Mouse (Mus musculus): Measurements from ENCODE around the gene Ltbp2. TPM values are rescaled to one million over a fixed set of nuclear protein-coding genes. Genes with fewer than 3 reads are reported as not detected.

The Ltbp2 gene
- total RNA-seq, 2 experiments from 2014 or later, result 0.26 to 0.71 TPM

DNA sequence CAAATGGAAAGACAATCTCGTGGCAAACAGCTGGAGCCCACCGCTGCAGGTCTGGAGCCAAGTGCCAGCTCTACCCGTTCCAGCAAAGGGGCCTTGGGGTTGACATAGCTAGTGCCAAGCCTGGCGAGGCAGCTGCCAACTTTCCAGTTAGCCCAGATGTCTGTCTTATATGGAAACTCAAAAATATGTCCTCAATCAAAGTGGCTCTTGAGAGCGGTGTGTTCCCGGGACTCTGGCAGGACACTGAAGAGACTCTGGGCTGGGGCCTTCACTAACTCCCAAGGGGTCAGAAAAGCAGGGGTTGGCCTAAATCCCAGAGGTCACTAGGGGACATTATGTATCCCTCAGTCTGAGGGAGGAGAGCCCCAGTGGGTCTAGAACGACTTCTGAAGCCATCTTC, 52.7 kb downstream of the Ltbp2 start:
- Histone ChIP-seq H3K4me3 (no peak overlapping the region), H3K27ac (no peak overlapping the region)
- no peak for TF ChIP-seq CTCF (conservative IDR thresholded peaks at IDR 0.05)
- no peak for DNase-seq (ENCODE audit: low spot score in 2 of 2)

DNA sequence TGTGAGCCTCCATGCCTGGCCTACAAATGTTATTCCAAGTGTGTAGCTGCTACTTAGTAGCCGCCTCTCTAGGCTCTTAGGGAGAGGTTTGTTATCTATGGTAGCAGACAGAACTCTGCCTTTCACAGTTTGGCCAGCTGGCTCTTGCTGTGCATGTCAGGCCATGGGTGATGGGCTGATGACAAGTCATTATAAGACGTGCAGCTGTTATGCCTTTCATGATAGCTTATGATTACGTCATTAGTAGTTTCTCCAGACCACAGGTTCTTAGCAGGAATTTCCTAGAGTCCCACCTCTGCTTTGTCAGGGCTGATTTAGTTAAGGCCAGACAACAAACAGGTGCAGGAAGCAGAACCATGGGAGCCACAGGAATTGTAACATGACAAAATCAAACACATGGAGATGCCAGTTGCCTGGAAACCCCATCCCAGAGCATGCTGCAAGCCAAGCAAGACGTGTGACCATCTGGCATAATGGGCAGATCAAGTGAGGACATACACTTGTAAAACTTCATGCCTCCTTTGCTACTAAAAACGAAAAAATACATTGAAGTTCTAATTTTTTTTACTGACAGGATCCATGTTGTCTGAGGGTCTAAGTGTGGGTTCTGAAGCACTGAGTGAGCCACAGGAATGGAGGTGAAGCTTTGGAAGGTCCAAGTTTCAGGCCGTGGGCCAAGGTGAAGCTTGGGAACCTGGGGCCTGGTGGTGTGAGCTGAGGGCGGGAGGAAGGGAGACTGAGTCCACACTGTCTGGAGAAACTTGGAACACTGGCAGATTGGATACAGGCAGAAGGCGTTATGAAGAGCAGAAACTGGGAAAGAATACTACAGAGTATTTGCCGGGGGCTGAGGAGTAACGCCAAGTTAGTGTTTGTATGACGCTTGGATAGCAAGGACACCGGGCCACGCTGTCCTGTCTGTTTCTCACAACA, 56.8 kb downstream of the Ltbp2 start:
- DNase-seq (ENCODE audit: low spot score in 2 of 2), result peak; percentile 59 to 73
- Histone ChIP-seq H3K27ac (0 out of 2 replicates have a peak overlapping the region, but pooled peaks have one; percentile 23), H3K4me3 (no peak overlapping the region)
- no peak for TF ChIP-seq CTCF (conservative IDR thresholded peaks at IDR 0.05)

- Histone ChIP-seq H3K27ac (no peak overlapping the region), H3K4me3 (no peak overlapping the region)
- TF ChIP-seq CTCF (conservative IDR thresholded peaks at IDR 0.05), result peak; percentile 51
- DNase-seq (ENCODE audit: low spot score in 2 of 2), result no peak
Observed at GRCm38 (mm10) chr12:84818496-84818895, 57.8 kb downstream of the Ltbp2 start.

GRCm38 (mm10) chr12:84814663-84815325, 61.5 kb downstream of the Ltbp2 start:
- no peak overlapping the region for H3K27ac ChIP-seq
- H3K4me3 ChIP-seq, result no peak overlapping the region
- no peak for TF ChIP-seq CTCF (conservative IDR thresholded peaks at IDR 0.05)

DNA sequence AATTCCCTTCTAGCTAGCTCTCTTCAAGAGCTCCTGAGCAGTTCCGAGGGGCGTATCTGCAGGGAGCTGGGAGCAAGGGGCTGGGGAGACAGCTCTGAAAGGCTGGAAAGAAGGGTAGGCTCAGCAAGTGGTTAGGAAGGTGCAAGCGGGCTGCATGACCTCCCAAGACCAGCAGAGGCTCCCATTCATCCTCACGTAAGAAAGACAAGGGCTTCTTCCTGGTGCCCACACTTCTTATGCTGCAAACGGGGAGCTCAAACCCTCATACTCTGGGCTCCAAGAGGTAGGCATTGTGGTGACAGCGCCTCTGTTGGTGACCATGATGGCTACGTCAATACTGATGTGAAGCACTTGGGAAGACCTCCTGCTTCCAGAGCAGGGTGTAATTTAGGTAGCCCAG, 62.6 kb downstream of the Ltbp2 start:
- Histone ChIP-seq H3K27ac (no peak overlapping the region), H3K4me3 (no peak overlapping the region)
- DNase-seq (ENCODE audit: low spot score in 2 of 2), result no peak
- TF ChIP-seq CTCF (conservative IDR thresholded peaks at IDR 0.05), result peak; percentile 36

More at GRCm38 (mm10) chr12:84814663-84815325, 61.5 kb downstream of the Ltbp2 start:
- no peak for DNase-seq (ENCODE audit: low spot score in 2 of 2)

GRCm38 (mm10) chr12:84812004-84812403, 64.3 kb downstream of the Ltbp2 start:
- peak; percentile 61 for TF ChIP-seq CTCF (conservative IDR thresholded peaks at IDR 0.05)
- H3K4me3 ChIP-seq, result no peak overlapping the region
- DNase-seq (ENCODE audit: low spot score in 2 of 2), result no peak
- H3K27ac ChIP-seq, result no peak overlapping the region

GRCm38 (mm10) chr12:84811510-84811909, 64.8 kb downstream of the Ltbp2 start:
- Histone ChIP-seq H3K27ac (no peak overlapping the region), H3K4me3 (no peak overlapping the region)
- TF ChIP-seq CTCF (conservative IDR thresholded peaks at IDR 0.05), result no peak
- no peak for DNase-seq (ENCODE audit: low spot score in 2 of 2)

GRCm38 (mm10) chr12:84810810-84811209, 65.5 kb downstream of the Ltbp2 start:
- no peak for DNase-seq (ENCODE audit: low spot score in 2 of 2)
- no peak for TF ChIP-seq CTCF (conservative IDR thresholded peaks at IDR 0.05)
- Histone ChIP-seq H3K27ac (no peak overlapping the region), H3K4me3 (no peak overlapping the region)

DNA sequence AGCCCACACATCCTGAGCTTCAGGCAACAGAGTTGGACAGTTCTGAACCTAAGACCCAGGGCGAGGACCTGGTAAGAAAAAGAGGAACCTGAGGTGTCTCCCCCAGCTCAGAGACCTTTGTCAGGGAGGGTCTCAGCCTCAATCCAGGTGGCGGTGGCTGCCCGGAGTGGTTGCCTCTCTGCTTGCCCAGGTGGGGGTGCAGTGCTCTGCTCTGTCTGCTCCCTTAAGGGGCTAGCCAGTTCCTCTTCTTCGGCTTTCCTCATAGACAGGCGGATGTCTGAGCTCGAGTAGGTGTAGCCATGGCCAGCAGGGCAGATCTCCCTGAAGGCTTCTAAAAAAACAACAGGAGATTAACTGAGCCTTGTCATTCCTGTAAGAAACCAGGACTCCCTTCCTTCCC, 67.3 kb downstream of the Ltbp2 start:
- no peak overlapping the region for H3K4me3 ChIP-seq
- no peak for DNase-seq (ENCODE audit: low spot score in 2 of 2)
- H3K27ac ChIP-seq, result no peak overlapping the region
- TF ChIP-seq CTCF (conservative IDR thresholded peaks at IDR 0.05), result no peak

DNA sequence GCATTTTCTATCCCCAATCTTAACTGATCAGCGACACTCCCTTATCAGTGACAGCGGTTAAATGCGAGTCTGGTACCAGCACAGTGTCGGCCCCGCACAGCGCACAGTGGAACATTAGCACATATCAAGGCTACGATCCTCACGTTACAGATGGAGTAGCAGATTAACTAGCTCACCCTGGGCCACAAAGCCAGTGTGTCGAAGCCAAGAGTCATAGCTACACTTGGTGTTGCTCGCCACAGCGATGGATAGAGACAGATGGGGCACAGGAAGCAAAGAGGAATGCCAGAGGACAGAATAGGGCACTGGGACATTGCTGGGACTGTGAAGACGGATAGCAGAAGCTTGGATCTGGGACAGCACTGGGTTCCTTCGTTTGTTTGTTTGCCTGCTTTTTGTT, 69.0 kb downstream of the Ltbp2 start:
- Histone ChIP-seq H3K27ac (no peak overlapping the region), H3K4me3 (no peak overlapping the region)
- no peak for DNase-seq (ENCODE audit: low spot score in 2 of 2)
- TF ChIP-seq CTCF (conservative IDR thresholded peaks at IDR 0.05), result no peak

DNA sequence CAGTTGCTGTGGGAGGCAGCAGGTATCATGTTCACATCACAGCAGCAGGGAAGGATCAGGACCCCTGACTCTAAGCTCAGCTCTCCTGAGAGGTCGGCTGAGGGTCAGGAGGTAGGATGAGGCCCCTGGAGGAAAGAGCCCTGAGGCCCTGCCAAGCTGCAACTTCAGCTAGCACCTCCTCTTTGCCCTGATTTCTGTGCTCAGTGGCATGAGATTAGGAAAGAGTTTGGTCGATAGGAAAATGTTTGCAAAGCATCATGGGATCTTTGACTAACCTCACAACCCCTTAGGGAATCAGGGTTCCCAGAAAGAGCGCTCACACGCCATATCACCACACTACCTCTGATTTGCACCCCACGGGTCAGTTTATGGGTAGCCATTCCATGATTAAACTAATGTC, 69.6 kb downstream of the Ltbp2 start:
- no peak for DNase-seq (ENCODE audit: low spot score in 2 of 2)
- Histone ChIP-seq H3K27ac (no peak overlapping the region), H3K4me3 (no peak overlapping the region)
- TF ChIP-seq CTCF (conservative IDR thresholded peaks at IDR 0.05), result no peak

- Histone ChIP-seq H3K4me3 (no peak overlapping the region), H3K27ac (no peak overlapping the region)
- DNase-seq (ENCODE audit: low spot score in 2 of 2), result no peak
- TF ChIP-seq CTCF (conservative IDR thresholded peaks at IDR 0.05), result no peak
Observed at GRCm38 (mm10) chr12:84806010-84806409, 70.3 kb downstream of the Ltbp2 start.

DNA sequence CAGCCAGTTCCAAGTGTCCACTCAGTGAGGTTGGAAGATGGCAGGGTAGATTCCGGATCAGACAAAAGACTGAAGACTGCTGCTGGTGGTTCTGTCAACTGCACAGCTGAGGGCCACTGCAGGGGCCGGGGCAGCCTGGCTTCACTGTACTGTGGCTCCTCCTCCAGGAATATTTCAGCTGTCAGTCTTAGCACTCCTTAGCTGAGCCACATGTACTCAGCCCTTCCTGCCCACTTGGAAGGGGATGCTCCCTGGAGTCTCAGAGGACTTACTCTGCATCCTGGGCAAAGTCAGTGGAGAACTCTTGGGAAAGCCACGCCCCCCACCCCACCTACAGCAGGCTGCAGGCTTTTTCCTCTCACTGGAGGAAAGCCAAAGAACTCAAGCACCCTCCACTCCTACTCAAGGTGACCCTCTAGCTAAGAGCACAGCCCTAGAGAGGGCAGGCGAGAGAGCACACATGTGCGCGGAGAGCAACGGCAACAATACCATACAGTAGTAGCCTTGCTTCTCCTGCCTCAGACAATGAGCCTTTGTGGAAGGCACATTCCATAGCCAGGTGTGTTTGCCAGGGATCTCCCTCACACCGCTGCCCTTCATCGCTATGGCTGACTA, 71.0 kb downstream of the Ltbp2 start:
- no peak overlapping the region for H3K4me3 ChIP-seq
- no peak overlapping the region for H3K27ac ChIP-seq
- no peak for TF ChIP-seq CTCF (conservative IDR thresholded peaks at IDR 0.05)
- DNase-seq (ENCODE audit: low spot score in 2 of 2), result no peak
